Mouse (Mus musculus): ENCODE measurements around the gene Gk5.
"Not testable (repeated sequence)": the region's sequence is repeated elsewhere in the genome, so short reads cannot be mapped to it uniquely, and the experiment has no call there.

The Gk5 gene

DNA sequence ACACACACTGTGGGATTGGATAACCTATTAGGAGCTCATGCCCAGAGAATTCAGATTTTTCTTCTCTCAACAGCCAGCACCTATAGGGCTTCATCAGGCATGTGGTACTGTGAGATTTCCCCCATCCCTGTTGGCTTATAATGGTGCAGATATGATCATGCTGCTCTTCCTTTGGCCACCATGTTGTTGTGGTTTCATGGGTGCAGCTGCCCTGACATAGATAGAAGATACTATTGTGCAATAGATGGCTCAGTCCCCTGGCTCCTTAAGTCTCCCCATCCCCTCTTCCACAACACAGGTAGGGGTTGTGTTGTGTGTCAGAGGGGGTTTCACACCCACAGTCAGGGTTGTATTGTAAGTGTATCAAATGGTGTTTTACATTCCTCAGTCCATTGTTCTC, 25.7 kb downstream of the Gk5 start:
- DNase-seq (ENCODE audit: low spot score): no peak

DNA sequence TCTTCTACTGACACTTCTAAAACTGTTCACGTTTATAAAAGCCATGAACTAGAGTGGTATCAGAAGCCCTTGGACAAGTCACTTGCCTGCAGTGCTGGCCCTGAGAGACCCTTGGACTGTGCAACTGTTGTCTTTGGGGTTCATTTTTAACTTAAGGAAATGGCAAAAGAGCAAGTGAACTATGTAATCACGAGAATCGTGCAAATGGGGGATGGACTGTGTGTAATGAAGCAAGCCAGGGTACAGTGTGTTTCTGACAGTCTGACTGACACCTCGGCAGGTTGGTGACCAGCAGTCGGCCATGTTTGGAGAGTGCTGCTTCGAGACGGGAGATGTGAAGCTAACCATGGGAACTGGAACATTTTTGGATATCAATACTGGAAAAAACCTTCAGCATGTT, 33.6 kb downstream of the Gk5 start:
- DNase-seq (ENCODE audit: low spot score): peak; percentile 18

DNA sequence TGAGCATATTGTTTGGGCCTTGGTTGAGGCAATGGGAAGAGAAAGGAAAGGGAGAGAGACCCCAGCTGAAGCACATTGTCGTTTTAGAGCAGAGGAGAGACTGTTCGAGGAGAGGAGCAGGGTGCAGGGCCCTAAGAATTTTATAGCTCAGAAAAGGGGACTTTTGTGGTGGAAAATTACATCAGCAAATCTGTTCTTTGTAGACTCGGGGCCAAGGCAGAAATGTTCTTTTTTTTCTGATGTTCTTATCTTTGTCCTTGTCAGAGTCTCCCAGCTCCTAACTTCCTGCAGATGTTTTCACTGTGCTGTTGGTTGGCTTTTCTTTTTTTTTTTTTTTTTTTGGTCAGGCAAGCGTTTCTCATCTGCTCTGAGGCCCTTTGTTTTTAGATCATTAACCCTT, 39.3 kb downstream of the Gk5 start:
- DNase-seq (ENCODE audit: low spot score): no peak

DNA sequence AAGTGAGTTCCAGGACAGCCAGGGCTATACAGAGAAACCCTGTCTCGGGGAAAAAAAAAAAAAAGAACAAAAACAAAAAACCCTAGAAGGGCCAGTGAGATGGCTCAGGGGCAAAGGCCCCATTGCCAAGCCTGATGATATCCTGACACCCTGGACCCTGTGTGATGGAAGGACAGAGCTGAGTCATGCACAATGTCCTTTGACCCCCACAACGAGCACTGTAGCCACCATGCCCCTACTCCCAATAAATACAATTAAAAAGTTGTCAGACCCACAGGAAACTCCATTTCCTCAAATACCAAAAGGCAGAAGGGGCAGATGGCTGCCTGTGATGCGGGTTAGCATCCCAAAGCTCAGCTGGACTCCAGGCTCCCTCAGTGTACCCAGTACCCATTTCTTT, 39.9 kb downstream of the Gk5 start:
- no peak for DNase-seq (ENCODE audit: low spot score)

DNA sequence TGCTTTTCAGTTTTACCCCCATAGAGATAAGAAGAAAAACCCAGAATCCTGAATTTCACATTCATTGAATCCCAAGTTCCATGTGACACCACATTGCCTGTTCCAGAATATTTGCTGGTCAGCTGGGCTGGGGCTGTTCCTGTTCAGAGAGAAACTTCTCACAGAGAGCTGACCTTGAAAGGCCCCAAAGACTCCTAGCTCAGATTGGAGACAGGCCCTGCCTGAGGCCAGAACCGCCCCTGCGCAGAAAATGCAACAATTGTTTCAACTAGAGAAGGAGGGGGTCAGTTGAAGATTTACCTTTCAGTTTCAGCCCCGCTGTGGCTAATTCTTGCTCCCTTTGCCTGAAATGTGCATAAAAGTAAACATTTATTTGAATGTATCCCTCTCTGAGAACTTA, 41.6 kb downstream of the Gk5 start:
- no peak for DNase-seq (ENCODE audit: low spot score)

DNA sequence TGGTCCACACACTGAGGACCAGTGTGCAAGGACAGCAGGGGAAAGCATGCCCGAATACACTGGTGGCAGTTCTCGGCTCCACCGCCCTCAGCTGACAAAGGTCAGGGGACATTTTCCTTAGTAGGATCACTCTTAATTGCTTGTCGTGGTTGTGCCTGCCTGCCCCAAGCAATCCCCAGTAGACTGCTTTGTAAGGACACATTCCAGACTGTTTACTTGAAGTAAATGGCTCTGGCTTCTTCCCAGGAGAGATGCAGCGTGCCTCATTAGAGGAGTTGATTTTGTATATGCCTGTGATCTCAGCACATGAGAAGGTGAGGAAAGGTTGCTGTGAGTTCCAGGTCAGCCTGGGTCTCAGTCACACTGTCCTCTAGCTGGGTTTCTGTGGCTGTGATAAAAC, 43.3 kb downstream of the Gk5 start:
- DNase-seq (ENCODE audit: low spot score): no peak

DNA sequence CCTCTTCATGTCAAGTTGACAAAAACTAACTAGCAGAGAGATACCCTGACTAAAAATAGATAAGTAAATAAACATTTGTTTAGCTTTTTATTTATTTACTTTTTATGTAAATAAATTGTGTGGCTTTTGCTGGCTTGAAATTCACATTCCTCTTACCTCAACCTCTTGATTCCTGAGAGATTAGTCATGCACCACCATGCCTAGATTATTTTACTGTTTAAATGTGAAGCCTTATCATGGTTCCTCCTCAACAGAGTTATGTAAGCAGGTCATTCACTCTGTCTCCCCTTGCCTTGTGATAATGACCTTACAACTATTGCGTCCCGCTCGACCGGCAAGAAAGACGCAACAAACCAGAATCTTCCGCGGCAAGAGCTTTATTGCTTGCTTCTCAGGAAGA, 44.3 kb downstream of the Gk5 start:
- DNase-seq (ENCODE audit: low spot score): no peak

DNA sequence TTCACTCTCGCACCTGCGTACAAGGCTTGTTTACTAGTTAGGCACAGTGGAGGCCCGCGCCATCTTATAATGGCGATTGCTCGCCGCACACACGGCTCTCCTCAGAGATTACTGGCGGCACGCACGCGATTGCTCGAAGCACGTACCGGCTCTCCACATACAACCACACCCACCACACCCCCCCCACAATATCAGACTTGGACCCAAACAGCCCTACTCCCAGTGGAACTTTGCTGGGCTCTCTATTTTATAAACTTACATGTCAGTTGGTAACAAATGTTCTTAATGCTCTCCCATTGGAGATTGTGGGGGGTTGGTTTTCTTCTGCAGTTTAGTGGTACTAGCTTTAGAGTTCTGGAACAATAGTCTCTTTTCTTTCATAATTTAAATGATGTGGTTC, 44.8 kb downstream of the Gk5 start:
- not testable (repeated sequence) for DNase-seq (ENCODE audit: low spot score)

DNA sequence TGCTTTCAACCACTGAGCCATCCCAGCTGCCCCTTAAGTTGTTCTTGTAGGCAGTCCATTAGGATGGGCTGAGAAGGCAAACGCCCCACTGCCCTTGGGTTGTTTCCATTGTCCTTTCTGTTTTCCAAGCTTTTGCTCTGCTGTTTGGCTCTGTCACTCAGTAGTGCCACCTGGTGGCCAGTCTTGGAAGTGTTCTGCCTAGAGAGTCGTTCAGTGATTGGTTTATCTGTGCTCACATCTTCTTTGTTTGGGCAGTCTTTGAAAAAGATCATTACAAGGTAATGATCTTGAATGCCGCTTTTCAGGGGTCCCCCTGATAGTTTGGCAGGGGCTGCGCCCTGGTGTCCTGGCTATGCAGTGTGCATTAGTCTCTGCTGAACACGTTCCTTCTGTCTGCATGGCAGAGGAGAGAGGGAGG, 48.0 kb downstream of the Gk5 start:
- peak; percentile 50 for DNase-seq (ENCODE audit: low spot score)

DNA sequence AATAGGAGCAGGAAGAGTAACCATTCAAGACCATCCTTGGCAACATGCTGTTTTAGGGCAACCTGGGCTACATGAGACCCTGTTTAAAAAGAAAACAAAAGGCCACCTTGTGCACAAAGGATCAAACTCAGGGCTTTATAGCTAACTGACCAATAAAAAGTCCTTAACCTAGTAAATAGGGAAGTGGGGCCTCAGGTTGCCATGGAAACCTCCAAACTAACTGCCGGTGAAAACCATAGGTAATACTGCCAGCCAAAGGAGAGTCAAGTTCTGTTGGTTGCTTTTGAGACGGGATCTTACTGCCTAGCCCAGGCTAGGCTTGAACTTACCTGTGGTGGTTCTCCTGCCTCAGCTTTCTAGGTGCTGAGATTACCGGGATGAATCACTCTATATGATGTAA, 51.4 kb downstream of the Gk5 start:
- no peak for DNase-seq (ENCODE audit: low spot score)

DNA sequence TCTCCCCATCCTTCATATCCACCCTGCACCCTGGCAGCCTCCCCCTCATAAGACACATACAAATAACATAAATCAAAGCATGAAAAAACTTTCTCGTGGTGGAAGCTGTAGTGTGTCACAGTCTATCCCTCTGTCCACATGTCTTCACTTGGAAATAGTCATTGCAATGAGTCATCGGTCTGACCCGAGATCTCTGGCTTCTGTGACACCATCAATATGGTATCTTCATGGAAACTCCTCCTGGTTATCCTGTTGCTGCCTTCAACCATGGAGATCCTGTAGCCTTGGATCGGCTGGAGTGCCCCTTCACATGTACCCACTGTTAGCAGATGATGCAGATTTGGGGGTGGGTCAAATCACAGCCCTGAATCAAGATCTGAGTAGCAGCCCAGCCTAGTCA, 65.7 kb downstream of the Gk5 start:
- no peak for DNase-seq (ENCODE audit: low spot score)

DNA sequence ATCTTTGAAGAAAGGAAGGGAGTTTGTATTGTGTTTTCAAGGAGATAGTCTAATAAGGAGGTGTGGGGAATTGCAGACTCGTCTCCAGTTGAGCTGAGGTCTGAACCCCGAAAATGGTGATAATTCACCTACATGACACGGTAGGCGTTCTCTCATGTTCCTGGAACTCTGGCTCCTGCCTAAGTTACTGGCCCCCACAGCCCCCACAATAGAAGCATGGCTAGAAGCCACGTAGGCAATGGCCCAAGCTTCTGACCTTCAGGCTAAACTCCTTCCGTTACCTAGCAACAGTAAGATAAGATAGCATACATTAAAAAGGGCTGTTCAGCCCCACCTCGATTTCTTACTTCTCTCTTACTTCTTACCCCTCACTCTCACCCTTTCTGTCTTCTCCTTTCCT, 67.5 kb downstream of the Gk5 start:
- no peak for DNase-seq (ENCODE audit: low spot score)

DNA sequence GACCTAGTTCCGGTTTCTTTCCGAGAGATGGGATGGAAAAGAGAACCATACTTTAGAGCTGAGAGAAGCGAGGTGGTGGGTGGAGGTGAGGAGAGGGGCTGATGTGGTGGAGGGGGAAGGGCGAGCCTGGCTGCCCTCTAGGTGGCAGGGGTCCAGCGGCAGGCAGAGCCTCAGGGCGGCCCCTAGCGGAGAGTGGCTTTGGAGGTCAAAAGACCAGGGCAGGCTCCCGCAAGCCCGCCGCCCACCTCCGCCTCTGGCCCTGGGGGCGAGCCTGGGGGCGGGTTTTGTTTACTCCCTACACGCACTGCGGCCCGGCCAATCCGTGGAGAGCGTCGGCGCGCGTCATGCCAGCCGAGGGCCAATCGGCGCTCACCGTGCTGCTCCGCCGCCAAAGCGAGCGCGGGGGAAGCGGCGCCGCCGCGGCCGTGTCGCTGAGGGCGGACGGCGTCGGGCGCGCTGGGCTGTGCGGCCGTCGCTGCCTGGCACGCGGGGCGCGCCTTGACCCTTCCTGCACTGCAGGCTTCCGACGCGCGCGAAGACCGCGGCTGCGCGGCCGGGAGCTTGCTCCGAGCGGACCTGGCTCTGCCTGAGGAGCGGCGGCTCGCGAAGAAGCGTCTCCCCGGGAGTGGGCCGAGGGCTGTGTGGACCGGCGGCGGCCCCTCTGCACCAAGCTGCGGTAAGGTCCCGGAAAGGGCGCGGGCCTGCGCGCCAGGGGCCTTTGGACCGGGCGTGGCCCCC, 76.9 kb downstream of the Gk5 start, which contains the start of gene Tfdp2:
Gene Tfdp2, plus strand, starts transcription at position 391 of the 738 bp plus-strand sequence.
- peak; percentile 93 for DNase-seq (ENCODE audit: low spot score)

DNA sequence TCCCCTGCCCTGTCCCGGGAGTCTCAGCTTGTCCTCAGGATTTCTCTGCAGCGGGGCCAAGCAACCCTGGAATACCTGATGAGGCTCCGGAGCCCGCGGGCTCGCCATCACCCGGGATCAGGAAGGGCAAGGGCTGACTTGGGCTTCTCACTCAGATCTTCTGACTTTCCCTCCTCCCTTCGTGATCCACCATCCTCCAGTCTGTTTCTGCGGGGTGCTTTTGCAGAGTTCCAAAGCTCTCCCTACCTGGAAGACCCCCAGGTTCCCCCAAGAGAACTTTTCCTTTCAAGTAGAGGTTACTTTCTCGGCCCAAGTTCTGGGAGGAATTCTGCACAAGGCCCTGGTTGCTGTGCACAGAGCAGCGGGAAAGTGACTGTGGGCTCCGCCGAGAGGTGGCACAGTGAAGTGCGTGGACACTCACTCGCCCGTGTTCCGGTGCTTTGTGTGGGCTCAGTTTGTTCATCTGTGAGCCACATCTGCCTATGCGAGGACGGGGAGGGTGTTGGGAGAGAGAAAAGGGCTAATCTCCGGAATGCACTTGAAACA, 77.5 kb downstream of the Gk5 start:
- no peak for DNase-seq (ENCODE audit: low spot score)

DNA sequence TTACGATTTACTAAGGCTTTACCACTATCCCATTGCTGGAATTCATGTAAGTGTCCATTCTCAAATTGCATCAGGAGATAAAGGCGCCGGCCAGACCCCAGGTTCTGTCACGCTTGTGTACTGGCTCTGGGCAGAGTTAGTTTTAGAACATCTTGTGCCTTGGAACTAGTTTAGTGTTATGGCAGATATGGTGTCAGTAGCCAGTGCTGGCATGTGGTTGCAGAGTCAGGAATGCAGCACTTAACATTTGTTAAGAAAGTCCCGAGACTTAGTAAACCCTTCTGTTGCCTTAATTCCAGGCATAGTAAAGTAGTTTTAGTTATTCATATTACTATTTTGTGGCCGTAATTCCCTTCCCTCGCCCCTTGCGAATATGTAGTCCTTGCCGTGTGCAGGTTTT, 78.6 kb downstream of the Gk5 start:
- DNase-seq (ENCODE audit: low spot score): no peak

DNA sequence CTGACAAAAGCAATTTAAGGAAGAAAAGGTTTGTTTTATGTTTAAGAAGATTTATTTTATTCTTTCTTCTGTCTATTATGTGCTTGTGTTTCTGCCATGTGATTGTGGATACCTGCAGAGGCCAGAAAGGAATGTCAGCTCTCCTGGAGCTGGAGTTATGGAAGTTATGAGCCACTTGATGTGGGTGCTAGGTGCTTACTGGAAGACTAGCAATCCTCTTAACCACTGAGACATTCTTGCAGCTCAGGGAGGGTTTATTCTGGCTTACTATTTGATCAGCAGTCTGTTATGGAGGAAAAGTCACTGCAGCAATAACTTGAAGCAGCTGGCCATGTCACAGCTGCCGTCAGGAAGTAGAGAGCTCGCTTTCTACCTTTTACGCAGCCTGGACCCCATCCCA, 84.5 kb downstream of the Gk5 start:
- DNase-seq (ENCODE audit: low spot score): no peak

DNA sequence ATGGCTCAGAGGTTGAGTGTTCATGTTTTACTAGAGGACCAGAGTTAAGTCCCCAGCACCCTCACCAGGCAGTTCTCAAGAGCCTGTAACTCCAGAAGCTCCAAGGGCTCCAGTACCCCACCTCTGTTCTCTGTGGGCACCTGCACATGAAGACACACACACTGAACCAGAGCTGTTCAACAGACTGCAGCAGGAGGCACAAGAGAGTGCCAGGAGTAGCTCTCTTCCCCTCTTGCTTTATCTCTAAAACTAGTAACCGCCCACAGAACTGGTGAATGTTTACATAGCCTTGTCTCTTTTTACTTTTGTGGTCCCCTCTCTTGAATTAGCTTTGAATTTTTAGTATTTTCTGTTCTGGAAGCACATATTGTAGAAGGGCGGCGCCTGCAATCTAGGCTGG, 88.3 kb downstream of the Gk5 start:
- no peak for DNase-seq (ENCODE audit: low spot score)

DNA sequence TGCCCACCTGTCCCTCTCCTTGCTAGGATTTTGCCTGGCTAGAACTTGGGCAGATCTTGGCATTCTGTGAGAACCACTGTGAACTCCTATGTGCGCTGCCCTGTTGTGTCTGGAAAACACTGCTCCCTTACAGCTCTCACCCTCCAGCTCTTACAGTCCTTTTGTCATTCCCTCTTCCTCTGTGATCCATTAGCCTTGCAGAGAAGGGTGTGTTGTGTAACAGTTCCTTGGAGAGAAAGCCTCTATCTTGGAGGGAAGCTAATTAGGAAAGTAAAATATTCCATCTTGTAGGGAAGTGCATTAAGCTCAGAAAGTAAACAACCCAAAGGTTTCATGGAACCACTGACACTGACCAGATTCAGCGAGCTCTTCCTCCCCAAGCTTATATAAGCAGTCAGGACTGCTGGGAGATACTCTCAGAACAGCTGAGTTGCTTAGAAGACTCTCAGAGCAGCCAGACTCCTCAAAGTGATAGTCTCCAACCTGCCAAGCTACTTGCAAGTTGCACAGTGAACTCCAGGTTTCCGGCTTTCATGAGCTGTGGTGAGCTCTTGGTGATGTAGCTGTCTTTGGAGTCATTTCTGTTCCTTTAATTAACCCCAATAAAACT, 94.0 kb downstream of the Gk5 start:
- no peak for DNase-seq (ENCODE audit: low spot score)

DNA sequence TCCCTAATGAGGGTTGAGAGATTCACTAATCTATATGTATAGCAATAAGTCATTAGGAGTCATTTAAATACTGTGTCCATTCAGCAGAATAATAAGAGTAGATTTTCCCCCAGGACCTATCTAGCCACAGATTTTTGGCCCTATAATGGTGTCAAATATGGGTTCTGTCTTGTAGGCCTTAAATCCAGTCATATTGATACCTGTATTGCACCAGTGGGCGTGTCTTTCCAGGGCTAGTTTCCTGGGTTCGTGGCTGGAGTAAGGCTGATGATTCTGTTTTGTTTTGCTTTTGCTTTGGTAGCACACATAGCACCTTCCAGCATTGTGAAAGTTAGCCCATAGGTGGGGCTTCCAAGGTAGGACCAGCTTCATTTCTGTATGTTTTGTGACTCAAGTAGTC, 95.0 kb downstream of the Gk5 start:
- DNase-seq (ENCODE audit: low spot score): no peak

DNA sequence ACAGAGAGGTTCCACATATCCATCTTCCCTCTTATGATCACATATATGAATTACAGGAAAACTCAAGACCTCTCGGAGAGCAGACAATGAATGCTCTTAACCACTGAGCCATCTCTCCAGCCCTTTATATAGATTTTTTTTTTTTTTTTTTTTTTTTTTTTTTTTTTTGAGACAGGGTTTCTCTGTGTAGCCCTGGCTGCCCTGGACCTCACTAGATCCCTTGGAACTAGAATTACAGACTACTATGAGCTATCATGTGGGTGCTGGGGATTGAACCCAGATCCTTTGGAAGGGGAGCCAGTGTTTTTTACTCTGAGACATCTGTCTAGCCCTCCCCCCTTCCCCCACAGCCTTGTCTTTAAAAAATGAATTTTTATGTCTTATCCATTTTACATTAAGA, 98.1 kb downstream of the Gk5 start:
- no peak for DNase-seq (ENCODE audit: low spot score)

DNA sequence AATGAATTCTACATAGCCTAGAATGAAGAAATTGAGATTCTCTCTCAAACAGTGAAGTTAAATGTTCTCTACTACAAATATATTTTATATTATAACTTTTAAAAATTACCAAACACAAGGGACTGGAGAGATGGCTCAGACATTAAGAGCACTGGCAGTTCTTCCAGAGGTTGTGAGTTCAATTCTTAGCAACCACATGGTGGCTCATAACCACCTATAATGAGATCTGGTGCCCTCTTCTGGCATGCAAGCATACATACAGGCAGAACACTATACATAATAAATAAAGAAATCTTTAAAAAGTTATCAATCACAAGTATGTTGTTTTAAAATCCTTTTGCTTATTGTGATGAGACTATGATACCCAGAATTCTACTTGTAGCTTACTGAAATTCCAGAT, 98.6 kb downstream of the Gk5 start:
- no peak for DNase-seq (ENCODE audit: low spot score)

DNA sequence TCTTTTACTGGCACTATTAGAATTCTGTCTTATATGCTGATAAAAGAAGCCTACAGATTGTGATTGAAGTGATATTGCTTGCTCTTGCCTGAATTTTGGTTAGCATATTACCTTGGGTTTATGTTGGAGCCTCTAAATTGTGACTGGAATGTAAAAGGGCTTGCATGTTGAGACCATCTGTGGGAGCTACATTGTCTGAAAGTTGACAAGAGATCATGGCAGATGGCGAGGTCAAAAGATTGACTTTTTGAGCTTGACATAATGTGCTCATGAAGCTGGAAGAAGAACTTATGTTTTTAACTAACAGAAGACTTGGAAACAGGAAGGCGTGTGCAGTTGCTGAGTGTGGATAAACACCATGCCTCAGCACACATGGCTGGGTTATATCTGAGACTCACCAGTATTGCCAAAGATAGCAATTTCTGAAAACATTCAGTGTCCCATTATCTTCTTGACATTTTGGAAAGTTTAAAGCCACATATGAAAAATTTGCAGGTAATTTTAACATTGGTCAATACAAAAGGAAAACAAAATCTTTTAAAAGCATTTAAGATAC, 100.0 kb downstream of the Gk5 start:
- DNase-seq (ENCODE audit: low spot score): no peak

DNA sequence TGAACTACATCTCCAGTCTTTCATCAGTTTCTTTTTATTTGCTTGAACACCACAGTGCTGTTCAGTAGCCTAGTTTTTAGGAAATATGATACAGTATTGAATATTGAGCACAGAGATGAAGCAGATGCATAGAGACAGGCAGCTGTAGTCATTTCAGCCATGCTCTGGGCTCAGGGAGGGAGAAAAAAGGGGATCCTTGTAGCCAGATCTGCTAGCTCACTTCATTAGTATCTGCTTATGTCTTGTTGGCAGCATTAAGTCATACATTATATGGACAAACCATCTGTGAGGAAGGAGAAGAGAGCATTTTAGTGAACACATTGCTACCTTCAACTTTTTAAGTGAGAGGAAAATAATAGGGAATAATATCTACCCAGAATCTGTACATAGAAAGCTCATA, 101.3 kb downstream of the Gk5 start:
- no peak for DNase-seq (ENCODE audit: low spot score)

DNA sequence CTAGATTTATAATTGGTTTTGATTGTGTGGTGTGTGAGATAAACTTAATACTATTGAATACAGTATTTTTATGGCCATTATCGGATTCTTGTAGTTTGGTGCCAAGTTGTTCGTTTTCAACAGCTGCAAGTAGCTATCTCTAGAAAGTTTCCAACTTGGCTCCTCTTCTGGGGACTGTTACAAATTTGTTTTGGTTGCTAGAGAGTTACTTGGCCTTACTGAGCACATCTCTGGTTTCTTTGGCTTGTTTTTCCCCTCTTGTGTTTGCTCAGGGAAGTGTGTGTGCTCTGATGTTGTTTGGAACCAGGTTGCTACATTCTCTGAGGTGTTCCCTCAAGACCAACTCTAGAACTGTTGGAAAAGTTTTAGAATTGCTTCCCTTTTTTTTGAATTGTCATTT, 104.1 kb downstream of the Gk5 start:
- DNase-seq (ENCODE audit: low spot score): no peak
